ENCODE assay signal across 8 mouse cellular contexts in the genomic region with DNA sequence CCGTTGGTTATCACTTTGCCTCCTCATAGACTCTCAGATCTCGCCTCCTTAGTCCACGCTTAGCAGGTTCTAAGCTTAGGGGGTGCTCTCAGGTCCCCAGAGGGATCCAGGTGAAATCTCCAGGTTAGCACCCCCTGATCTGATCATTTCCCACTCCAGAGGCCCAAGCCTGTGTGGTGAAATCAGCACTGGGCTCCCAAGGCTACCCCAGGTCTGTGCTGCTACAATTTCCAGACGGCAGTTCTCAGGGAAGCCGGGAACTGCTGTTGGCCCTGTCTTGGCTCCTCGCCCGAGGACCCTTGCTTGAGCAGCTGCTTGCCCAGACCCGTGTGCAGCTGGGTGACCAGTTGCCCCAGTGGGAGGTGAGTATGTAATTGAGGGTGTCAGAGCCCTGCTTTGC. TPM values are rescaled to one million over a fixed set of nuclear protein-coding genes. Genes with fewer than 3 reads are reported as not detected.
A peak's percentile ranks its signal among the peaks of the same experiment; 100 is the strongest.
DNase-seq lines count a peak whose midpoint lies in the region; ATAC-seq and TF ChIP-seq lines count a peak whose summit lies in the region.

No protein-coding gene starts in this region.

- 19% methylated on average over 8 of the region's 8 CpGs for WGBS in lung, embryonic 14.5 days
- 30% methylated on average over 8 of the region's 8 CpGs for WGBS in embryonic facial prominence, embryonic 14.5 days
- WGBS in intestine, embryonic 15.5 days = 27% methylated on average over 8 of the region's 8 CpGs
- WGBS in neural tube, embryonic 14.5 days = 37% methylated on average over 8 of the region's 8 CpGs

- H3K4me3 ChIP-seq in lung, embryonic 14.5 days (ENCODE audit: low read depth, low read length) = peak overlapping the region; percentile 65
- peak overlapping the region; percentile 63 for H3K4me3 ChIP-seq in embryonic facial prominence, embryonic 14.5 days (ENCODE audit: low read depth, low read length)
- H3K4me3 ChIP-seq in intestine, embryonic 15.5 days (replicated peaks) = peak overlapping the region; percentile 65
- peak overlapping the region; percentile 52; the same call in 1 of the 2 replicates for H3K4me3 ChIP-seq in neural tube, embryonic 14.5 days (ENCODE audit: low read depth, low read length)

- peaks cover 9% of the 10 kb centered on the region for H3K4me1 ChIP-seq in lung, embryonic 14.5 days (ENCODE audit: insufficient read depth)
- peaks cover 13% of the 10 kb centered on the region for H3K4me1 ChIP-seq in embryonic facial prominence, embryonic 14.5 days (ENCODE audit: control insufficient read depth, insufficient read depth, low read length)
- peaks cover 25% of the 10 kb centered on the region for H3K4me1 ChIP-seq in intestine, embryonic 15.5 days (replicated peaks)
- H3K4me1 ChIP-seq in neural tube, embryonic 14.5 days (ENCODE audit: control insufficient read depth, insufficient read depth, low read length) = peaks cover 7% of the 10 kb centered on the region

- DNase-seq in lung, embryonic 14.5 days = peak; percentile 37
- DNase-seq in lung, postnatal 25 days (ENCODE audit: low spot score) = no peak
- no peak for DNase-seq in embryonic facial prominence, embryonic 14.5 days (ENCODE audit: low spot score)
- no peak for DNase-seq in embryo, embryonic 11 days
- no peak for DNase-seq in frontal cortex, adult 2 months (ENCODE audit: extremely low spot score in 1 of 2, low spot score in 1 of 2)
- DNase-seq in right cerebral cortex, adult 18-20 months = no peak

- 0 out of 2 replicates have a peak, but pooled peaks cover 6% of the 10 kb centered on the region for H3K27me3 ChIP-seq in lung, embryonic 14.5 days (ENCODE audit: insufficient read depth, low read length)
- H3K27me3 ChIP-seq in embryonic facial prominence, embryonic 14.5 days (replicated peaks; ENCODE audit: control insufficient read depth, insufficient read depth, low read length) = no peaks in the 10 kb centered on the region
- no peaks in the 10 kb centered on the region for H3K27me3 ChIP-seq in intestine, embryonic 15.5 days (replicated peaks)
- H3K27me3 ChIP-seq in neural tube, embryonic 14.5 days (ENCODE audit: control insufficient read depth, insufficient read depth, low read length) = no peaks in the 10 kb centered on the region

- TF ChIP-seq CTCF in lung, embryonic 14.5 days (IDR thresholded peaks at IDR 0.05; ENCODE audit: low read depth) = no peak

- peak overlapping the region; percentile 59 for H3K9ac ChIP-seq in lung, embryonic 14.5 days
- peak overlapping the region; percentile 69 for H3K9ac ChIP-seq in embryonic facial prominence, embryonic 14.5 days (ENCODE audit: low read depth, low read length)
- peak overlapping the region; percentile 57 for H3K9ac ChIP-seq in intestine, embryonic 15.5 days
- H3K9ac ChIP-seq in neural tube, embryonic 14.5 days (replicated peaks; ENCODE audit: low read depth, low read length) = no peak overlapping the region

- ATAC-seq in lung, embryonic 14.5 days (ENCODE audit: insufficient read depth) = no peak
- ATAC-seq in embryonic facial prominence, embryonic 14.5 days (ENCODE audit: low read depth) = no peak
- ATAC-seq in intestine, embryonic 15.5 days = no peak
- no peak for ATAC-seq in neural tube, embryonic 14.5 days (ENCODE audit: low read depth)

- no peaks in the 10 kb centered on the region for H3K9me3 ChIP-seq in lung, embryonic 14.5 days (ENCODE audit: low read depth, low read length)
- H3K9me3 ChIP-seq in embryonic facial prominence, embryonic 14.5 days (ENCODE audit: control insufficient read depth, low read length) = no peaks in the 10 kb centered on the region
- no peaks in the 10 kb centered on the region for H3K9me3 ChIP-seq in intestine, embryonic 15.5 days
- H3K9me3 ChIP-seq in neural tube, embryonic 14.5 days (ENCODE audit: control insufficient read depth, low read length) = no peaks in the 10 kb centered on the region

- 0 out of 2 replicates have a peak, but pooled peaks cover 8% of the 10 kb centered on the region for H3K36me3 ChIP-seq in lung, embryonic 14.5 days (ENCODE audit: insufficient read depth)
- 0 out of 2 replicates have a peak, but pooled peaks cover 8% of the 10 kb centered on the region for H3K36me3 ChIP-seq in embryonic facial prominence, embryonic 14.5 days (ENCODE audit: control insufficient read depth, insufficient read depth, low read length)
- H3K36me3 ChIP-seq in intestine, embryonic 15.5 days = 0 out of 2 replicates have a peak, but pooled peaks cover 4% of the 10 kb centered on the region
- H3K36me3 ChIP-seq in neural tube, embryonic 14.5 days (ENCODE audit: control insufficient read depth, insufficient read depth, low read length) = no peaks in the 10 kb centered on the region

- H3K4me2 ChIP-seq in lung, embryonic 14.5 days = peak overlapping the region; percentile 93
- H3K4me2 ChIP-seq in embryonic facial prominence, embryonic 14.5 days (ENCODE audit: low read depth, low read length) = peak overlapping the region; percentile 86
- peak overlapping the region; percentile 85 for H3K4me2 ChIP-seq in intestine, embryonic 15.5 days (replicated peaks)
- peak overlapping the region; percentile 67 for H3K4me2 ChIP-seq in neural tube, embryonic 14.5 days (ENCODE audit: low read depth, low read length)

- H3K27ac ChIP-seq in lung, embryonic 14.5 days (ENCODE audit: low read depth) = peak overlapping the region; percentile 67
- peak overlapping the region; percentile 55; the same call in 1 of the 2 replicates for H3K27ac ChIP-seq in embryonic facial prominence, embryonic 14.5 days (replicated peaks; ENCODE audit: low read depth, low read length)
- H3K27ac ChIP-seq in intestine, embryonic 15.5 days = no peak overlapping the region
- no peak overlapping the region for H3K27ac ChIP-seq in neural tube, embryonic 14.5 days (ENCODE audit: low read depth, low read length)

RNA-seq across cellular contexts. Expression of a gene that starts 0.8 kb away (rescaled TPM):
- polyA plus RNA-seq in lung, embryonic 14.5 days (2014; fragmentation: Nextera tagmentation; extraction: Ambion mirVana) = 35.1 and 35.4 TPM in 2 replicates
- 19.8 and 23.5 TPM in 2 replicates for polyA plus RNA-seq in embryonic facial prominence, embryonic 14.5 days (2014; fragmentation: Nextera tagmentation; extraction: Ambion mirVana)
- 25.3 and 25.5 TPM in 2 replicates for polyA plus RNA-seq in intestine, embryonic 15.5 days (2015; fragmentation: Nextera tagmentation; extraction: Ambion mirVana)
- polyA plus RNA-seq in neural tube, embryonic 14.5 days (2014; fragmentation: Nextera tagmentation; extraction: Ambion mirVana) = 12.7 and 17.5 TPM in 2 replicates
- polyA plus RNA-seq in frontal cortex, adult 2 months (2012; rRNA removed) = 1.1 and 1.8 TPM in 2 replicates

RNA-seq across cellular contexts. Expression of a gene that starts 10.9 kb away (rescaled TPM):
- 237 and 267 TPM in 2 replicates for polyA plus RNA-seq in lung, embryonic 14.5 days (2014; fragmentation: Nextera tagmentation; extraction: Ambion mirVana)
- 408 and 507 TPM in 2 replicates for polyA plus RNA-seq in embryonic facial prominence, embryonic 14.5 days (2014; fragmentation: Nextera tagmentation; extraction: Ambion mirVana)
- polyA plus RNA-seq in intestine, embryonic 15.5 days (2015; fragmentation: Nextera tagmentation; extraction: Ambion mirVana) = 426 and 430 TPM in 2 replicates
- 11.7 and 46.0 TPM in 2 replicates for polyA plus RNA-seq in neural tube, embryonic 14.5 days (2014; fragmentation: Nextera tagmentation; extraction: Ambion mirVana)
- polyA plus RNA-seq in frontal cortex, adult 2 months (2012; rRNA removed) = 87.6 and 94.9 TPM in 2 replicates

RNA-seq across cellular contexts. Expression of a gene that starts 17.0 kb away (rescaled TPM):
- polyA plus RNA-seq in lung, embryonic 14.5 days (2014; fragmentation: Nextera tagmentation; extraction: Ambion mirVana) = 266 and 273 TPM in 2 replicates
- polyA plus RNA-seq in embryonic facial prominence, embryonic 14.5 days (2014; fragmentation: Nextera tagmentation; extraction: Ambion mirVana) = 154 and 185 TPM in 2 replicates
- 122 and 130 TPM in 2 replicates for polyA plus RNA-seq in intestine, embryonic 15.5 days (2015; fragmentation: Nextera tagmentation; extraction: Ambion mirVana)
- 239 and 300 TPM in 2 replicates for polyA plus RNA-seq in neural tube, embryonic 14.5 days (2014; fragmentation: Nextera tagmentation; extraction: Ambion mirVana)
- 249 and 252 TPM in 2 replicates for polyA plus RNA-seq in frontal cortex, adult 2 months (2012; rRNA removed)

RNA-seq across cellular contexts. Expression of a gene that starts 28.7 kb away (rescaled TPM):
- polyA plus RNA-seq in lung, embryonic 14.5 days (2014; fragmentation: Nextera tagmentation; extraction: Ambion mirVana) = 4.3 and 6.1 TPM in 2 replicates
- polyA plus RNA-seq in embryonic facial prominence, embryonic 14.5 days (2014; fragmentation: Nextera tagmentation; extraction: Ambion mirVana) = 8.7 and 11.5 TPM in 2 replicates
- polyA plus RNA-seq in intestine, embryonic 15.5 days (2015; fragmentation: Nextera tagmentation; extraction: Ambion mirVana) = 6.7 and 7.5 TPM in 2 replicates
- 24.9 and 29.4 TPM in 2 replicates for polyA plus RNA-seq in neural tube, embryonic 14.5 days (2014; fragmentation: Nextera tagmentation; extraction: Ambion mirVana)
- polyA plus RNA-seq in frontal cortex, adult 2 months (2012; rRNA removed) = 40.3 and 42.0 TPM in 2 replicates

RNA-seq across cellular contexts. Expression of a gene that starts 58.9 kb away (rescaled TPM):
- 22.8 and 24.1 TPM in 2 replicates for polyA plus RNA-seq in lung, embryonic 14.5 days (2014; fragmentation: Nextera tagmentation; extraction: Ambion mirVana)
- polyA plus RNA-seq in embryonic facial prominence, embryonic 14.5 days (2014; fragmentation: Nextera tagmentation; extraction: Ambion mirVana) = 19.8 and 21.3 TPM in 2 replicates
- polyA plus RNA-seq in intestine, embryonic 15.5 days (2015; fragmentation: Nextera tagmentation; extraction: Ambion mirVana) = 11.3 and 11.5 TPM in 2 replicates
- 19.2 and 19.6 TPM in 2 replicates for polyA plus RNA-seq in neural tube, embryonic 14.5 days (2014; fragmentation: Nextera tagmentation; extraction: Ambion mirVana)
- polyA plus RNA-seq in frontal cortex, adult 2 months (2012; rRNA removed) = 66.4 and 69.3 TPM in 2 replicates

Comparison
In these comparisons a context has a peak if more than half of its experiments do, and no peak if none do; other contexts are left out.
1. H3K27ac ChIP-seq: peak in lung, embryonic 14.5 days (single experiment) and embryonic facial prominence, embryonic 14.5 days (single experiment); none in intestine, embryonic 15.5 days (single experiment) and neural tube, embryonic 14.5 days (single experiment).
2. Peak in every context shown above with its lines, with median percentiles within 50 percentile points of each other: H3K4me2 ChIP-seq and H3K4me3 ChIP-seq.